Mouse (Mus musculus): ENCODE measurements at regions not wholly inside any gene's neighbourhood (a gene's known extent, or its start where the extent isn't known, plus 50 kb on each side); places are given as distances from the start of the nearest gene placed in this dataset.

GRCm38 (mm10) chr8:8292577-8293247 lies 368.3 kb downstream of the Efnb2 start:
- no peak for DNase-seq (ENCODE audit: low spot score in 2 of 2)

GRCm38 (mm10) chr8:8285876-8286275 lies 375.2 kb downstream of the Efnb2 start:
- no peak for DNase-seq (ENCODE audit: low spot score in 2 of 2)

- DNase-seq (ENCODE audit: low spot score in 2 of 2): no peak
Measured at GRCm38 (mm10) chr8:8274987-8275386, 386.1 kb downstream of the Efnb2 start.

DNA sequence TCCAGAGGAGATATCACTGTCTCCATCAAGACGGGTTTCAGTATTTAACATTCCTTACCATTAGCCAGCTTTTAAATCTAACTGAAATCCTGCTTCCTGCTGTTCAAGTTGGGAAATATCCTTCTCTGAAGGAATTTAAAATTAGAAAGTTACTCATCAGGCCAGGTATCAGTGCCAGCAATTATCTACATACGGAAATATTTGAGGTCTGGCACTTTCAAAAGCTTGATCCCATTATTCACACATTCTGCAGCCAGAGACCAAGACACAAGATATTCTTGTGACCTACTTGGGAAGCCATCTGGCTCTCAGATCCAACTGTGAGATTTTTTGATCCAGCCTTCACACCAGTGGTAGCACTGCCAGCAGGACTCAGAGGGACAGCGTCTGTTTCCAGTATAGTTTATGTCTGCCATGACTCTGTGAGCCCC lies 386.8 kb downstream of the Efnb2 start:
- DNase-seq (ENCODE audit: low spot score in 2 of 2): no peak

DNA sequence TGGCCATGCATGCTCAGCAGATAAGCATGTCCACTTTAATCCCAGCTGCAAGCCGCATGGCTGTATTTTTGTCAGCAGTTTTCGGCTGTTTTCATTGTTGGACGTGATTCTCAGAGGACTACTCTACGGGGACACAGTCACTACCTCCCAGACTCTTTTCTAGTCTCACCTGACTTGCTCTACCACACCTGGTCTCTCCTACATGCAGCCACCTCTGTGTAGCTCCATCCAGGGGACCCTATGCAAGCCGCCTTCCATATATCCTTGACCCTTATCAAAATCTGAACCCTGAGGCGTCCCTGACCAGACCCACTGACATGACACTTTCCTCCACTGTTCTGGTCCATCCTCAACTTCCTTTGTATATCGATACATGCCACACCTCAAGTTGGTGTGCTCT lies 402.2 kb downstream of the Efnb2 start:
- DNase-seq (ENCODE audit: low spot score in 2 of 2): no peak

DNA sequence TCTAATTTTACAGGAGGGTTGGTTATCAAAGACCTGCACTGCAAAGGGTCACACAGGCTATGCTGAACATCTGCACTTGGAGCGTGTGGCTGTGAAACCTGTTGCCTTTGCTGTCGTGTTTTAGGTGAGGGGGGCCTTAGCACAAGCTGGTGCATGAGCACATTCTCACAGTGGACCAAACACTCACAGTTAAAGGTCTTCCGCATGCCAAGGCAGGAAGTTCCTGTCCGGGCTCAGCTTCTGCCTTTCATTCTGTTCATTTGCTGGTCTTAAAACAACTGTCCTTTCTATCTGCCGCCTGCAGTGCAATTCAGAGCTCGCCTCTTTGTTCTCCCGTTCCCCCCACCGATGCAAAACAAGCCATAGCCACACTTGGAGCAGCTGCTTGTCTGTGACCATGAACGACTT lies 402.8 kb downstream of the Efnb2 start:
- DNase-seq (ENCODE audit: low spot score in 2 of 2): no peak

DNA sequence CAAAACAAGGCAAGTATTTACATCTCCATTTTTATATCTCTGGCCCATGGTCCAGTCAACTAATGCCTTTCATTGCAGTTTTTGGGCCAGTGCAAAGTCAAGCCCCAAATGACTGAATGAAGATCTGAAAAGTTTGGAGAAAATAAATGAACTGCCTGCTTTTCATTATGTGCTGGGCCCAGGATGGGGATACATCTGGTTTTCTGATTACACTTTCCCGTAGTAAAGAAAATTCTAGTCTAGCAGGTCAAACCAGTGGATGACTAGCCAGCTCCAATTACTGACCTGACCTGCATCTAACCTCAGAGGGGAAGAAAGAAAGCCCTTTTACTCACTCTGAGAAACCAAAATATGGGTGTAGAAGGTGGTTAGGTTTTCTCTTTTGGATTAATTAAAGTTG lies 404.7 kb downstream of the Efnb2 start:
- DNase-seq (ENCODE audit: low spot score in 2 of 2): no peak

GRCm38 (mm10) chr8:8254446-8254845 lies 406.6 kb downstream of the Efnb2 start:
- no peak for DNase-seq (ENCODE audit: low spot score in 2 of 2)

- no peak for DNase-seq (ENCODE audit: low spot score in 2 of 2)
Measured at GRCm38 (mm10) chr8:8244599-8244998, 416.4 kb downstream of the Efnb2 start.

- DNase-seq (ENCODE audit: low spot score in 2 of 2): no peak
Measured at GRCm38 (mm10) chr8:8241755-8242501, 419.1 kb downstream of the Efnb2 start.

GRCm38 (mm10) chr8:8241051-8241688 lies 419.9 kb downstream of the Efnb2 start:
- DNase-seq (ENCODE audit: low spot score in 2 of 2): no peak

DNA sequence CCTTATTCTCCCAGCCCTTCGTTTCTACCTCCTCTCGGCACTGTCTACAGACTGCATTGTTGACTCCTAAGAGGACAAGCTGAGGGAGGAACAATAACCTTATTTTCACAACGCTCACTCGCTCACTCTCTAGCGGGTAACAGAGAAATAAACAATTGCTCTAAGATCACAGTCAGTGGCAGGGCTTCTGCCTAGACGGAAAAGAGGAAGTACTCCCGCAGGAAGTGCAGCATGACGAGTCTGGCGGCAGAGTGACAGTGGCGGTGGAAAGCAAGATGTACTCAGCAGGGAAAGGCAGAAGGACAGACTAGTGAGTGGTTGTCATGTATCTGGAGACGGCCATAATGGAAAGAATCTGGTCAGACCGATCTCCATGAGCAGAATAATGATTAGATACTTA lies 421.6 kb downstream of the Efnb2 start:
- DNase-seq (ENCODE audit: low spot score in 2 of 2): no peak

DNA sequence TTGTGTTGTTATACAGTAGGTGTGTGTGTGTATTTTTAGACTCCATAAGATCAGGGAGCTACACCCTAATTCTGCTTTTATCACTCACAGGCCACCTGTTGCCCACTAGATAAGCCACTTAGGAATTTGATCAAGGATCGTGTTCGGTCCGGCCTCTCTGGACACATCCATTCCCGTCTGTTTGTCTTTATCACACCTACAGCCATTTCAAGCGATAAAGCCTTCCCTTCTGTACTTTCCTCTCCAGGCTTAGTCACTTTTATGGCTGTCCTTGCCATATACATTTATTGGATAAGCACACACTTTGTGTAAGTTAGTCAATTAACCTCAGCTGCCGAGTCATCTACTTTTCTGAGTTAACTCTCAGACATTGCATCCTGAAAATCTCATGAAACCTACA lies 423.0 kb downstream of the Efnb2 start:
- no peak for DNase-seq (ENCODE audit: low spot score in 2 of 2)

DNA sequence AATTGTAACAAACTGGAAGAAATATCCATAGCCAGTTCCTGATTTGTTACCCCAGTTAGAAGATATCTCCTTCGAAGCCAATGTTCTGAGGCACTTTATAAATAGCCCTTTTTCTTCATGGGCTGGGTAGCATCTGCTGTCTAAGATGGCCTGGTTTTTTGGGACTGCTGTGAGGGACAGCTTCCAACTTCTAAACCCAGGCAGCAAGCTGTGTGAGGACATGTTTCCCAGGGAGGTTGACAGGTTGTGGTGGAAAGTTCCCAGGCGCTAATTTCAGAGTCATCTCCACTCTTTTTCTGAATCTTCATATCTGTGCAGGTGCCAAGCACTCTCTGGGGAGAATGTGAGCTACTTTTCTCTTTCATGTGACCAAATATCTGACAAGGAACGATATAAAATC lies 427.4 kb downstream of the Efnb2 start:
- DNase-seq (ENCODE audit: low spot score in 2 of 2): no peak

DNA sequence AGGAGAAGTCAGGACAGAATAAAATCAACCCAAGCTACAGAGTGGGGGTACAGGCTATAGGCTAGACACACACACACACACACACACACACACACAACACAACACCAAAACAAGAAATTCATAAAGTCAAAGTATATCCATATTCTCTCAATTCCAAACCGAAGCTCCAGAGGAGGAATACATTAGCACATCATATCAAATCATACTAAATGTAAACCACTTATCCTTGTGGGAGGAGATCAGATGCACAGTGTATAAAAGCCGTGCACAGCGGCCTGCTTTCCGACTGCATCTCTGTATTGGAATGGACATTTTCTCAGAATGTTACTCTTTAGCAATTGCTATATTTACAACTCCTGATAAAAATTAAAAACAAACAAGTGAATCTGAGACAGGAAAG lies 427.9 kb downstream of the Efnb2 start:
- no peak for DNase-seq (ENCODE audit: low spot score in 2 of 2)

DNA sequence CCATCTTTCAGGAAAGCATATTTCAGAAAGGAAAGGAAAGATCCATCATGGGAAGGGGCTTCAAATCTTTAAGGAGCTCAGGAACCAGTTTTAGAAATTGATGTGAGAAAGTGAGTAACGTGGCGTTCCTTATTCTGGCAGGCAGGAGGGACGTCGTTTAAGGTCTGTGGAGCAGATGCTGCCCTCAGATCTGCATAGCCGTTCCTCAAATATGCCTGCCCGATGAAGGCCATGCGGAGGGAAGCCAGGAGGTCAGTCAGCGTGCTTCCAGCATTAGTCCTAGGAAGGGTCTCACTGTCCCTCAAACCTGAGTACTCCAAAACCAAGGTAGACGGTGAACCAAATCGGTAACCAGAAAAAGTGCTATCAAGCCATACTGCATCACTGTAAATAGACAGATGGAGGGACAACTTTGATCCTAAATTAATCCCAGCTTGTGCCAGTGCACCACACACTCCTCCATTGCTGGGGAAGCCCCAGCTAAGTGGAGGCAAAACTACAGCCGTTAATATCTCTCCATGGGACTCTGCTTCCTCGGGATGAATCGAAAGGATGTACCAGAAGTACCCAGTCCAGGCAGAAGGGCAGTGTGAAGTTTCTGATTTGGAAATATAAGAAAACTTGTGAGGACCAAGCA lies 428.9 kb downstream of the Efnb2 start:
- DNase-seq (ENCODE audit: low spot score in 2 of 2): no peak

DNA sequence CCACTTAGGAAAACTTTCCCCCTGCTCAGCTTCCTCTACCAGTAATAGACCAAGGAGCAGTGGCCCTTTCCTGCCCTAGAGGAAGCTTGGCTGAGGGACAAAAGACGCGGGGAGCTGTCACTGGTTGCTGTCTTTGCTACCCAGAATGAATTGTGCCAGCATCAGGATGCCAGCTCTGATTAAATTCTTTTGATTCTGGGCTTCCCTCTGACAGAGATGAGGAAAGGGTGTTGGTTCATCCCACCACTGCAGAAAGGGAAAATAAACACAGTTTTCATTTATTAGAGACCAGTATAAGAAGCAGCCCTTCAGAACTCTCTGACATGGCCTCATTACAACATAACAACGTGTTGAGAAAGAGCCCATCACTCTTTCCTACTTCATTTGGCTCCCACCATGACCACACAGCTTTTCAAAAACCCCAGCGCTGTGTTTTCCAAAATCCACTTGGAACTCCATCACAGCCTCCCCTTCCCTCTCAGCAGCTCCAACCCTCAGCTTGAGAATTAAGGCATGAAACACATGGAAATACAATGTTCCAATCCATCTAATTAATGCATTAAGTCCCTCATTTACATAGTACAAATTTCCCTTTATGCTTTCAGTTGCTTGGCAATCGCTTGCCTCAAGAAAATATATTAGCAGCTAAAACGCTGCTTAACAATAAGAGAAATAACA lies 429.6 kb downstream of the Efnb2 start:
- DNase-seq (ENCODE audit: low spot score in 2 of 2): no peak

- no peak for DNase-seq (ENCODE audit: low spot score in 2 of 2)
Measured at GRCm38 (mm10) chr8:8225994-8226393, 435.0 kb downstream of the Efnb2 start.

GRCm38 (mm10) chr8:8225175-8225830 lies 435.7 kb downstream of the Efnb2 start:
- DNase-seq (ENCODE audit: low spot score in 2 of 2): no peak

GRCm38 (mm10) chr8:8220395-8221031 lies 440.5 kb downstream of the Efnb2 start:
- no peak for DNase-seq (ENCODE audit: low spot score in 2 of 2)

All from adrenal gland, postnatal 4 days (tissue).